Mouse (Mus musculus) CH12.LX (cell line): ENCODE data around the gene Zbtb22. TPM values are rescaled to one million over a fixed set of nuclear protein-coding genes. Genes with fewer than 3 reads are reported as not detected.

Experiments
- DNase-seq: peaks from one replicate; pipeline ENCODE4 v3.0.0-alpha.2; 2013; ENCODE audit errors: extremely low read depth
- H3K27ac ChIP-seq: 2 replicates; pipeline ENCODE4 v1.5.1; 2012; ENCODE audit warnings: low read depth, mild to moderate bottlenecking, control low read depth, moderate library complexity; ENCODE audit not compliant: insufficient read depth
- H3K27me3 ChIP-seq: replicated peaks from 2 replicates; pipeline ENCODE3; 2012; ENCODE audit warnings: inconsistent platforms
- H3K36me3 ChIP-seq, 2 experiments: replicated peaks in 1 of 2; 2 replicates each; pipeline versions ENCODE3 to v1.6.1; 2012; ENCODE audit warnings: inconsistent platforms in 1 of 2, low read length in 1 of 2, mild to moderate bottlenecking in 1 of 2, mixed read lengths in 1 of 2, moderate library complexity in 1 of 2; ENCODE audit not compliant: control insufficient read depth in 1 of 2, insufficient read depth in 1 of 2
- H3K4me1 ChIP-seq, 2 experiments: 2 replicates each; pipeline ENCODE4 v1.6.1; 2012; ENCODE audit warnings: inconsistent platforms in 1 of 2, moderate library complexity in 1 of 2; ENCODE audit not compliant: insufficient read depth in 2 of 2, control insufficient read depth in 1 of 2
- H3K4me2 ChIP-seq: 2 replicates; pipeline ENCODE4 v1.6.1; 2012; ENCODE audit warnings: low read depth, mild to moderate bottlenecking, control low read depth; ENCODE audit not compliant: poor library complexity, insufficient read depth, severe bottlenecking
- H3K4me3 ChIP-seq, 3 experiments: fragments of 150-350 bp in 1 of 3; sonication (generic) in 1 of 3; replicated peaks in 1 of 3; 2 replicates each; pipeline versions ENCODE3 to v1.5.1; 2011 to 2012; ENCODE audit warnings: low read depth in 2 of 3, low read length in 2 of 3, mild to moderate bottlenecking in 2 of 3, moderate library complexity in 2 of 3, control low read depth in 1 of 3, improper control_type of control experiment in 1 of 3, inconsistent platforms in 1 of 3, mixed read lengths in 1 of 3; ENCODE audit not compliant: poor library complexity in 1 of 3
- H3K79me2 ChIP-seq: replicated peaks from 2 replicates; pipeline ENCODE4 v1.6.1; 2012; ENCODE audit warnings: mild to moderate bottlenecking, moderate library complexity; ENCODE audit not compliant: control insufficient read depth, poor library complexity, insufficient read depth, severe bottlenecking; ENCODE audit errors: extremely low read depth
- H3K9ac ChIP-seq: 2 replicates; pipeline ENCODE4 v1.6.1; 2012; ENCODE audit warnings: low read depth, mild to moderate bottlenecking, control low read depth, moderate library complexity; ENCODE audit not compliant: insufficient read depth
- H3K9me3 ChIP-seq: replicated peaks from 2 replicates; pipeline ENCODE3; 2012; ENCODE audit warnings: low read length, inconsistent platforms, mixed read lengths
- BHLHE40 ChIP-seq: IDR thresholded peaks from 2 replicates; pipeline ENCODE4 v1.6.1; 2011; ENCODE audit warnings: mild to moderate bottlenecking, low read depth, low read length, improper control_type of control experiment
- E2F4 ChIP-seq: IDR thresholded peaks from 2 replicates; pipeline ENCODE4 v1.6.1; 2011; ENCODE audit warnings: low read depth, low read length, improper control_type of control experiment; ENCODE audit not compliant: insufficient replicate concordance
- EP300 ChIP-seq: IDR thresholded peaks from 2 replicates; pipeline ENCODE4 v1.6.1; 2011; ENCODE audit warnings: low read length, improper control_type of control experiment
- GABPA ChIP-seq: IDR thresholded peaks from 2 replicates; pipeline ENCODE4 v1.6.1; 2012; ENCODE audit warnings: low read depth, low read length, improper control_type of control experiment, inconsistent platforms; ENCODE audit not compliant: insufficient replicate concordance
- IRF4 ChIP-seq: IDR thresholded peaks from 2 replicates; pipeline ENCODE4 v1.6.1; 2014; ENCODE audit warnings: low read depth, mild to moderate bottlenecking, inconsistent platforms, low read length, improper control_type of control experiment
- JUND ChIP-seq: conservative IDR thresholded peaks from 2 replicates; pipeline ENCODE4 v1.6.1; 2011; ENCODE audit warnings: low read depth, low read length, improper control_type of control experiment
- KAT2A ChIP-seq: IDR thresholded peaks from 2 replicates; pipeline ENCODE4 v1.6.1; 2012; ENCODE audit warnings: low read length, improper control_type of control experiment, inconsistent platforms; ENCODE audit not compliant: insufficient replicate concordance
- MAX ChIP-seq: IDR thresholded peaks from 2 replicates; pipeline ENCODE4 v1.6.1; 2011; ENCODE audit warnings: low read length, improper control_type of control experiment
- MAZ ChIP-seq: IDR thresholded peaks from 2 replicates; pipeline ENCODE4 v1.6.1; 2012; ENCODE audit warnings: low read depth, mild to moderate bottlenecking, inconsistent platforms, low read length, improper control_type of control experiment, moderate library complexity
- MEF2A ChIP-seq: IDR thresholded peaks from 2 replicates; pipeline ENCODE4 v1.6.1; 2014; ENCODE audit warnings: low read depth, mild to moderate bottlenecking, inconsistent platforms, low read length, improper control_type of control experiment, borderline replicate concordance
- MYC ChIP-seq: IDR thresholded peaks from 2 replicates; pipeline ENCODE4 v1.6.1; 2011; ENCODE audit warnings: low read depth, mild to moderate bottlenecking, improper control_type of control experiment, low read length
- NELFE ChIP-seq: IDR thresholded peaks from 2 replicates; pipeline ENCODE4 v1.6.1; 2011; ENCODE audit warnings: low read depth, low read length, improper control_type of control experiment
- POLR2A ChIP-seq: IDR thresholded peaks from 2 replicates; pipeline ENCODE4 v1.6.1; 2011; ENCODE audit warnings: low read depth, mild to moderate bottlenecking, improper control_type of control experiment, low read length
- RAD21 ChIP-seq: IDR thresholded peaks from 2 replicates; pipeline ENCODE4 v1.6.1; 2011; ENCODE audit warnings: low read depth, mild to moderate bottlenecking, low read length, improper control_type of control experiment, moderate library complexity
- RCOR1 ChIP-seq: conservative IDR thresholded peaks from 2 replicates; pipeline ENCODE4 v1.6.1; 2012; ENCODE audit warnings: low read depth, mild to moderate bottlenecking, inconsistent platforms, low read length, improper control_type of control experiment
- TBP ChIP-seq: conservative IDR thresholded peaks from 2 replicates; pipeline ENCODE4 v1.6.1; 2011; ENCODE audit warnings: low read depth, low read length, improper control_type of control experiment
- TCF12 ChIP-seq: IDR thresholded peaks from 2 replicates; pipeline ENCODE4 v1.6.1; 2014; ENCODE audit warnings: low read depth, mild to moderate bottlenecking, inconsistent platforms, low read length, improper control_type of control experiment
- UBTF ChIP-seq: IDR thresholded peaks from 2 replicates; pipeline ENCODE4 v1.6.1; 2012; ENCODE audit warnings: low read depth, mild to moderate bottlenecking, inconsistent platforms, low read length, improper control_type of control experiment, moderate library complexity
- USF1 ChIP-seq: IDR thresholded peaks from 2 replicates; pipeline ENCODE4 v1.6.1; 2014; ENCODE audit warnings: low read depth, mild to moderate bottlenecking, inconsistent platforms, low read length, improper control_type of control experiment
- USF2 ChIP-seq: conservative IDR thresholded peaks from 2 replicates; pipeline ENCODE4 v1.6.1; 2011; ENCODE audit warnings: low read depth, low read length, improper control_type of control experiment
- ZKSCAN1 ChIP-seq: IDR thresholded peaks from 2 replicates; pipeline ENCODE4 v1.6.1; 2012; ENCODE audit warnings: low read depth, inconsistent platforms, low read length, improper control_type of control experiment, borderline replicate concordance
- ZMIZ1 ChIP-seq: IDR thresholded peaks from 2 replicates; pipeline ENCODE4 v1.6.1; 2012; ENCODE audit warnings: low read depth, mild to moderate bottlenecking, inconsistent platforms, low read length, improper control_type of control experiment
- ZNF384 ChIP-seq: IDR thresholded peaks from 2 replicates; pipeline ENCODE4 v1.6.1; 2012; ENCODE audit warnings: low read depth, low read length, improper control_type of control experiment, inconsistent platforms
- dilution Hi-C: fragments of 300-500 bp; cut with MboI; formaldehyde crosslinking; loops from 2 replicates; pipeline ENCODE4 v1.14.3; 2020; ENCODE audit warnings: low sequenced_read_pairs; ENCODE audit not compliant: extremely low pct_unique_long_range_greater_than_20kb, extremely low pct_ligation_motif_present
- in situ Hi-C: fragments of 300-500 bp; cut with MboI; formaldehyde crosslinking; loops from 3 replicates; pipeline ENCODE4 v1.14.3; 2019; ENCODE audit warnings: low sequenced_read_pairs, low pct_ligation_motif_present, low pct_unique_long_range_greater_than_20kb, mixed read lengths
- polyA plus RNA-seq: library from polyadenylated mRNA; unstranded; fragments of >175 nt; gene quantifications from 2 replicates; pipeline ENCODE4 v1.2.1, GENCODE M21; 2012; ENCODE audit warnings: low read depth; ENCODE audit not compliant: insufficient read length
- total RNA-seq, 2 experiments: library from RNA; depleted of rRNA; stranded (reverse); fragments of 300-350 nt in 1 of 2; fragments of >200 nt in 1 of 2; gene quantifications; 2 replicates each; pipeline ENCODE4 v1.2.3; 2012 to 2014

The Zbtb22 gene
- total and polyA plus RNA-seq, 3 experiments, result 11.7 to 23.5 (median 20.3) TPM

DNA sequence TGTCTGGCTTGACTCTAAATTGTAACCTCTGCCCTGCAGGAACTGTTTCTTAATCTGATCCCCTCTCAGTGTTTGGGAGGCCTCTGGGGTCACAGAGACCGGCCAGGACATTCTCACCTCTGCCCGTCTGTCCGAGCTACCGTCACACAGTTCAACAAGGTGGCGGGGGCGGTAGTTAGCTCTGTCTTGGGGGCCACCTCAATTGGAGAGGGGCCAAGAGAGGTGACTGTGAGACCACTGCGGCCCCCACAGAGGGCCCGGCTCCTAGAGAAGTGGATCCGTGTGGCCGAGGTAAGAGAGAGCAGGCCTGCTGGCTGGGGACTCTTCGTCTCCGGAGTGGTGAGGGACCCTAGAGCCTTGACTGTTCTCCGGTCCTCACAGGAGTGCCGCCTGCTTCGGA is 17.3 kb downstream of the Zbtb22 start:
- TF ChIP-seq MAX (no peak), ZMIZ1 (no peak), USF2 (no peak), UBTF (no peak), E2F4 (no peak)
- Histone ChIP-seq H3K4me1 (peaks cover 4 to 23% of the 10 kb centered on the region in 2 experiments), H3K9me3 (no peaks in the 10 kb centered on the region), H3K9ac (no peak overlapping the region), H3K4me2 (no peak overlapping the region), H3K79me2 (0 out of 2 replicates have a peak, but pooled peaks cover 2% of the 10 kb centered on the region), H3K4me3 (no peak overlapping the region), H3K36me3 (peaks cover 32 to 69% of the 10 kb centered on the region in 2 experiments), H3K27ac (no peak overlapping the region), H3K27me3 (no peaks in the 10 kb centered on the region)
- in situ Hi-C loops, result no loop called here
- dilution Hi-C loops, result no loop called here
- no peak for DNase-seq

DNA sequence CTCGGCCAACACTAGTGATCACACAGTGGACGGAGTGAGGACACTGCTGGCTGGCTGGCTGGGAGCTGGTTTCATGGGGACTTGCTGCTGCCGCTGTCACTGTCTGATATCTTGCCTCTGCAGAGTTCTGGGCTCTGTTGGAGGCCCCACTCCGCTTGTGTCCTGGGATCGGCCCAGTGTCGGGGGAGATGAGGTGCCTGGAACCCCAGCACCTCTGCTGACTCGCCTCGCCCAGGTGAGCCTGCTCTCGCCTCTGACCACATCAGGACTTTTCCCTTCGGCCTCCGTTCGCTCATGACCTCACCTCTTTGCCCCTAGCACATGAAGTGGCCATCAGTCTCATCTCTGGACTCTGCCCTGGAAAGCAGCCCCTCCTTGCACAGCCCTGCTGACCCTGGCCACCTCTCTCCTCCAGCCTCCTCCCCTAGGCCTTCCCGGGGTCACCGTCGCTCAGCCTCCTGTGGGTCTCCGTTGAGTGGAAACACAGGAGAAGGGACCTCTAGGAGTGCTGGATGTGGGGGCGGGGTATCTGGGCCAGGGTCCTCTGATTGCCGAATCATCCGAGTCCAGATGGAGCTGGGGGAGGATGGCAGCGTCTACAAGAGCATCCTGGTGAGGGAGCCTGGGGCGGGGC is 19.8 kb downstream of the Zbtb22 start:
- no peaks in the 10 kb centered on the region for H3K9me3 ChIP-seq
- H3K4me1 ChIP-seq, result peaks cover 8 to 29% of the 10 kb centered on the region in 2 experiments
- in situ Hi-C loops, result no loop called here
- no peak overlapping the region for H3K4me3 ChIP-seq
- H3K27me3 ChIP-seq, result no peaks in the 10 kb centered on the region
- TF ChIP-seq ZMIZ1, result no peak
- TF ChIP-seq USF2, result no peak
- TF ChIP-seq BHLHE40, result no peak
- no peak for TF ChIP-seq KAT2A
- no peak for TF ChIP-seq IRF4
- no peak for DNase-seq
- no peak overlapping the region for H3K27ac ChIP-seq
- no peak overlapping the region for H3K9ac ChIP-seq
- no peak overlapping the region for H3K4me2 ChIP-seq
- dilution Hi-C loops, result no loop called here
- H3K36me3 ChIP-seq, result peaks cover 31 to 70% of the 10 kb centered on the region in 2 experiments
- peaks cover 13% of the 10 kb centered on the region for H3K79me2 ChIP-seq

DNA sequence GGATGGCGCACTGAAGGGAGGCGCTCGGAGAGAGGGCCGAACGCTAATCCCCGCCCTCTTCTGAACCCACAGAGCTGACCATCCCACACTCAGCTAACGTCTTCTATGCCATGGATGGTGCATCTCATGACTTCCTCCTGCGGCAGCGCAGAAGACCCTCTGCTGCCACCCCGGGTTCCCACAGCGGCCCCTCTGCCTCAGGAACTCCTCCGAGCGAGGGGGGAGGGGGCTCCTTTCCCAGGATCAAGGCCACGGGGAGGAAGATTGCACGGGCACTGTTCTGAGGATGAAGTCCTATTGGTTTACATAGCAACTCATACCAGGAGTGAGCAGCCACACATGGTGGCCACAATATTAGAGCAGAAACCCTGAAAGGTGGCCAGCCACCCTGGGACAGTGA is 21.3 kb downstream of the Zbtb22 start:
- peaks cover 33 to 72% of the 10 kb centered on the region in 2 experiments for H3K36me3 ChIP-seq
- no peaks in the 10 kb centered on the region for H3K9me3 ChIP-seq
- H3K9ac ChIP-seq, result no peak overlapping the region
- no peak overlapping the region for H3K27ac ChIP-seq
- DNase-seq, result no peak
- no peak overlapping the region for H3K4me2 ChIP-seq
- in situ Hi-C loops (no loop called here), dilution Hi-C loops (no loop called here)
- H3K4me1 ChIP-seq, result peaks cover 5 to 27% of the 10 kb centered on the region in 2 experiments
- TF ChIP-seq E2F4, result no peak
- no peak for TF ChIP-seq USF1
- TF ChIP-seq ZNF384, result no peak
- TF ChIP-seq ZKSCAN1, result no peak
- no peak for TF ChIP-seq TBP
- no peak for TF ChIP-seq GABPA
- TF ChIP-seq MEF2A, result no peak
- TF ChIP-seq RCOR1, result no peak
- no peak for TF ChIP-seq JUND
- TF ChIP-seq TCF12, result no peak
- no peak for TF ChIP-seq POLR2A
- no peak for TF ChIP-seq NELFE
- no peak for TF ChIP-seq ZMIZ1
- TF ChIP-seq MYC, result no peak
- TF ChIP-seq RAD21, result no peak
- TF ChIP-seq EP300, result no peak
- TF ChIP-seq MAZ, result no peak
- H3K4me3 ChIP-seq, result no peak overlapping the region
- peaks cover 27% of the 10 kb centered on the region for H3K79me2 ChIP-seq
- H3K27me3 ChIP-seq, result no peaks in the 10 kb centered on the region
